Mouse (Mus musculus) CH12.LX (cell line): ENCODE measurements around the gene Slc9b1.

Source experiments
- CTCF ChIP-seq, 2 experiments: IDR thresholded peaks in 1 of 2; conservative IDR thresholded peaks in 1 of 2; 2 replicates each; pipeline ENCODE4 v1.5.1; 2011 to 2012; ENCODE audit warnings: low read depth in 2 of 2, low read length in 2 of 2, improper control_type of control experiment in 1 of 2, inconsistent platforms in 1 of 2, mild to moderate bottlenecking in 1 of 2, moderate library complexity in 1 of 2
- EP300 ChIP-seq: IDR thresholded peaks from 2 replicates; pipeline ENCODE4 v1.6.1; 2011; ENCODE audit warnings: low read length, improper control_type of control experiment
- IRF4 ChIP-seq: IDR thresholded peaks from 2 replicates; pipeline ENCODE4 v1.6.1; 2014; ENCODE audit warnings: low read depth, mild to moderate bottlenecking, inconsistent platforms, low read length, improper control_type of control experiment
- MAZ ChIP-seq: IDR thresholded peaks from 2 replicates; pipeline ENCODE4 v1.6.1; 2012; ENCODE audit warnings: low read depth, mild to moderate bottlenecking, inconsistent platforms, low read length, improper control_type of control experiment, moderate library complexity
- POLR2A ChIP-seq: IDR thresholded peaks from 2 replicates; pipeline ENCODE4 v1.6.1; 2011; ENCODE audit warnings: low read depth, mild to moderate bottlenecking, improper control_type of control experiment, low read length
- USF1 ChIP-seq: IDR thresholded peaks from 2 replicates; pipeline ENCODE4 v1.6.1; 2014; ENCODE audit warnings: low read depth, mild to moderate bottlenecking, inconsistent platforms, low read length, improper control_type of control experiment
- USF2 ChIP-seq: conservative IDR thresholded peaks from 2 replicates; pipeline ENCODE4 v1.6.1; 2011; ENCODE audit warnings: low read depth, low read length, improper control_type of control experiment
- ZNF384 ChIP-seq: IDR thresholded peaks from 2 replicates; pipeline ENCODE4 v1.6.1; 2012; ENCODE audit warnings: low read depth, low read length, improper control_type of control experiment, inconsistent platforms

GRCm38 (mm10) chr3:135411056-135411455, 63.2 kb downstream of the Slc9b1 start:
- no peak for TF ChIP-seq CTCF (conservative IDR thresholded peaks at IDR 0.05 in 1 of 2, IDR thresholded peaks at IDR 0.05 in 1 of 2; ENCODE audit: low read depth in 2 of 2, low read length in 2 of 2)
- TF ChIP-seq EP300 = no peak
- TF ChIP-seq USF1 = no peak
- TF ChIP-seq POLR2A = no peak
- no peak for TF ChIP-seq IRF4
- TF ChIP-seq MAZ = no peak
- no peak for TF ChIP-seq ZNF384
- TF ChIP-seq USF2 = no peak
